Mouse (Mus musculus) thymus, adult 2 months (tissue): Measurements from ENCODE around the gene Klk1b9. TPM values are rescaled to one million over a fixed set of nuclear protein-coding genes. Genes with fewer than 3 reads are reported as not detected.
"Not testable (repeated sequence)": the region's sequence is repeated elsewhere in the genome, so short reads cannot be mapped to it uniquely, and the experiment has no call there.

Experiments used
- DNase-seq: peaks from one replicate; pipeline ENCODE4 v3.0.0; 2021
- H3K27ac ChIP-seq: fragments of 200-500 bp; 2 replicates; pipeline ENCODE4 v1.5.1; 2012; ENCODE audit warnings: low read length, control low read depth; ENCODE audit not compliant: control insufficient read depth, insufficient read depth
- H3K27me3 ChIP-seq: fragments of 200-500 bp; 2 replicates; pipeline ENCODE4 v1.6.1; 2012; ENCODE audit warnings: mild to moderate bottlenecking, low read length, moderate library complexity, mixed read lengths; ENCODE audit not compliant: control insufficient read depth, insufficient read depth
- H3K36me3 ChIP-seq: fragments of 200-500 bp; 2 replicates; pipeline ENCODE4 v1.6.1; 2012; ENCODE audit warnings: mild to moderate bottlenecking, low read length, moderate library complexity; ENCODE audit not compliant: control insufficient read depth, insufficient read depth
- H3K4me1 ChIP-seq: fragments of 200-500 bp; replicated peaks from 2 replicates; pipeline ENCODE4 v1.6.1; 2012; ENCODE audit warnings: low read length; ENCODE audit not compliant: control insufficient read depth, insufficient read depth
- H3K4me3 ChIP-seq: fragments of 200-500 bp; 2 replicates; pipeline ENCODE4 v1.5.1; 2012; ENCODE audit warnings: mild to moderate bottlenecking, low read length, control low read depth, moderate library complexity; ENCODE audit not compliant: control insufficient read depth, insufficient read depth
- CTCF ChIP-seq: fragments of 200-500 bp; IDR thresholded peaks from 2 replicates; pipeline ENCODE4 v1.5.1; 2012; ENCODE audit warnings: mild to moderate bottlenecking, control low read depth, low read length, moderate library complexity, borderline replicate concordance; ENCODE audit not compliant: control insufficient read depth, poor library complexity, insufficient read depth; ENCODE audit errors: extremely low read depth
- POLR2A ChIP-seq: fragments of 200-500 bp; IDR thresholded peaks from 2 replicates; pipeline ENCODE4 v1.6.1; 2012; ENCODE audit warnings: mild to moderate bottlenecking, low read length, control low read depth, moderate library complexity; ENCODE audit not compliant: control insufficient read depth, poor library complexity, insufficient read depth; ENCODE audit errors: extremely low read depth
- WGBS: fragments of 180-500 bp; shearing (Covaris S2); methylation state at CpG from one replicate; pipeline ENCODE4 v1.1.7; 2018; 5-methylcytosine and 5-hydroxymethylcytosine counted together
- polyA plus RNA-seq: library from polyadenylated mRNA; depleted of rRNA; stranded (reverse); fragments of >200 nt; gene quantifications from 2 replicates; pipeline ENCODE4 v1.2.3, GENCODE M21; 2012; rRNA removed

The Klk1b9 gene
- polyA plus RNA-seq, 1 experiment, result 2.3 TPM

- Histone ChIP-seq H3K27me3 (no peaks in the 10 kb centered on the region), H3K36me3 (no peaks in the 10 kb centered on the region), H3K4me1 (no peaks in the 10 kb centered on the region), H3K4me3 (no peak overlapping the region), H3K27ac (no peak overlapping the region)
- no peak for DNase-seq
- TF ChIP-seq CTCF (no peak), POLR2A (no peak)
These were observed 29.0 kb downstream of the Klk1b9 start for GRCm38 (mm10) chr7:44004847-44005246.

DNA sequence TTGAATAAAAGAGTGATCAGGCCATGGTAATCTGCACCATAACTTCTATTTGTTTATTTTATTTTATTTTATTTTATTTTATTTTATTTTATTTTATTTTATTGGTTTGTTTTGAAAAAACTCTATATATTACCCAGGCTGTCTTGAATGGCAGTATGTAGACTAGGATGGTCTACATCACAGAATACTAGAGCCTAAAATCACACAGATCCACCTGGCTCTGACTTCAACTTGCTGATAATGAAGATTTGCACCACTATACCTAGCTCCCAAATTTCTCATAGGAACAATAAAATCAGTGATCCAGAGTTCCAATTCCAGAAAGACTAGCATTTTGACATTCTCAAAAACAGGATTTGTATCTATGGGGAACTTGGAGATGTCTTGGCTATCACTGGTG, 36.0 kb downstream of the Klk1b9 start, which contains the start of gene Klk1b26:
Gene Klk1b26 (plus strand): TSS at position 301 of the 400 bp plus-strand sequence.
- not testable (repeated sequence) for H3K4me3 ChIP-seq, H3K27ac ChIP-seq, DNase-seq, H3K27me3 ChIP-seq, H3K36me3 ChIP-seq, H3K4me1 ChIP-seq

GRCm38 (mm10) chr7:44014666-44015065, 38.8 kb downstream of the Klk1b9 start:
- not testable (repeated sequence) for H3K27ac ChIP-seq, H3K4me3 ChIP-seq, H3K27me3 ChIP-seq, H3K4me1 ChIP-seq, DNase-seq, H3K36me3 ChIP-seq
- 90% methylated on average over 6 of the region's 6 CpGs for WGBS

DNA sequence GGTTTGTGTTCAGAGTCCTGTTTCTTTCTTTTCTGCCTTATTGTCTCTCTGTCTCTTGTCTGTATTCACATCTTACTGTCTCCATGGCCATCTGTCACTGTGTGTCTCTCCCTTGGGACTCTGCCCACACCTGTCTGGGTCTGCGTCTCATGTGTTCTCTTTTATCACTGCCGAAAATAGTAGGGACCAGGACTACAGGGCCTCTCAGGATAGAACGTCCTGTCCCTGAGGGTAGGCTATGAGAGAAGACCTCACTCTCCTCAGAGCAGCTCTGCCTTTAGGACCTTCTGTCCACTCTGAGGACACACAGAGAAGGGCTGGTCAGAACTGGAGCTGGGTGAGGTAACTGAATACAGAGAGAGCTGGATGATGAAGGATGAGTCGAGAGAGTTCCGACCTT, 39.2 kb downstream of the Klk1b9 start:
- no peak for DNase-seq
- H3K4me1 ChIP-seq, result no peaks in the 10 kb centered on the region
- H3K36me3 ChIP-seq, result no peaks in the 10 kb centered on the region
- 94% methylated on average over 5 of the region's 5 CpGs for WGBS
- no peak overlapping the region for H3K4me3 ChIP-seq
- no peak overlapping the region for H3K27ac ChIP-seq
- TF ChIP-seq POLR2A, result no peak
- TF ChIP-seq CTCF, result no peak
- H3K27me3 ChIP-seq, result no peaks in the 10 kb centered on the region

Other genes starting within 250 kb of the Klk1b9 start
- 0.33 and 0.85 TPM in 2 replicates for gene Klk12, start 207.2 kb upstream of the Klk1b9 start, polyA plus RNA-seq
- 0.32 and 0.81 TPM in 2 replicates for gene Klk11, start 201.5 kb upstream of the Klk1b9 start, polyA plus RNA-seq
- gene Klk10, start 195.0 kb upstream of the Klk1b9 start, polyA plus RNA-seq, result 1.7 and 3.3 TPM in 2 replicates
- gene Klk9, start 184.2 kb upstream of the Klk1b9 start, polyA plus RNA-seq, result 0.17 and 0.51 TPM in 2 replicates
- gene Klk8, start 178.5 kb upstream of the Klk1b9 start, polyA plus RNA-seq, result 24.8 and 28.9 TPM in 2 replicates
- 0.96 and 2.1 TPM in 2 replicates for gene Klk7, start 164.8 kb upstream of the Klk1b9 start, polyA plus RNA-seq
- 1.2 and 3.5 TPM in 2 replicates for gene Klk6, start 151.6 kb upstream of the Klk1b9 start, polyA plus RNA-seq
- gene Klk5, start 134.1 kb upstream of the Klk1b9 start, polyA plus RNA-seq, result 0.87 and 1.8 TPM in 2 replicates
- 1.9 and 2.0 TPM in 2 replicates for gene Klk4, start 94.9 kb upstream of the Klk1b9 start, polyA plus RNA-seq
- gene Klk15, start 42.3 kb upstream of the Klk1b9 start, polyA plus RNA-seq, result 0.65 and 0.70 TPM in 2 replicates
- gene Klk1b8, start 25.4 kb upstream of the Klk1b9 start, polyA plus RNA-seq, result 0.84 and 1.1 TPM in 2 replicates
- gene Klk1b1, start 9.3 kb upstream of the Klk1b9 start, polyA plus RNA-seq, result 0.57 TPM in 2 replicates
- 2.3 and 3.7 TPM in 2 replicates for gene Klk1b11, start 19.8 kb downstream of the Klk1b9 start, polyA plus RNA-seq
- 1.8 and 5.7 TPM in 2 replicates for gene Klk1b26, start 36.1 kb downstream of the Klk1b9 start, polyA plus RNA-seq
- 5.2 and 5.3 TPM in 2 replicates for gene Klk1b27, start 76.2 kb downstream of the Klk1b9 start, polyA plus RNA-seq
- 0.32 TPM in 1 of 2 replicates, not detected in the other for gene Klk1b21, start 126.3 kb downstream of the Klk1b9 start, polyA plus RNA-seq
- gene Klk1b22, start 136.6 kb downstream of the Klk1b9 start, polyA plus RNA-seq, result 0.27 and 0.70 TPM in 2 replicates
- 0.46 and 0.86 TPM in 2 replicates for gene Klk1b16, start 160.7 kb downstream of the Klk1b9 start, polyA plus RNA-seq
- 0.15 and 0.27 TPM in 2 replicates for gene Klk1b24, start 212.2 kb downstream of the Klk1b9 start, polyA plus RNA-seq
- gene Klk1b3, start 222.1 kb downstream of the Klk1b9 start, polyA plus RNA-seq, result 0.75 and 0.97 TPM in 2 replicates
- 0.71 and 1.7 TPM in 2 replicates for gene Klk1b4, start 231.4 kb downstream of the Klk1b9 start, polyA plus RNA-seq
- 0.18 and 0.44 TPM in 2 replicates for gene Klk1b5, start 239.9 kb downstream of the Klk1b9 start, polyA plus RNA-seq
- 21.7 and 27.1 TPM in 2 replicates for gene Klk1, start 249.3 kb downstream of the Klk1b9 start, polyA plus RNA-seq